Mouse (Mus musculus) liver, adult 2 months (tissue): ENCODE results near the gene Bcar1. TPM values are rescaled to one million over a fixed set of nuclear protein-coding genes. Genes with fewer than 3 reads are reported as not detected.

Experiments used
- DNase-seq: peaks from one replicate; pipeline ENCODE4 v3.0.0-alpha.2; 2011; ENCODE audit warnings: low read depth, low spot score; ENCODE audit errors: extremely low read depth
- H3K27ac ChIP-seq: fragments of 200-500 bp; replicated peaks from 2 replicates; pipeline ENCODE4 v1.5.1; 2012; ENCODE audit warnings: low read depth, mild to moderate bottlenecking, control low read depth, inconsistent platforms, low read length; ENCODE audit not compliant: insufficient read depth
- H3K27me3 ChIP-seq: fragments of 200-500 bp; 2 replicates; pipeline ENCODE4 v1.6.1; 2012; ENCODE audit warnings: mild to moderate bottlenecking, moderate library complexity, low read length, inconsistent platforms; ENCODE audit not compliant: control insufficient read depth, insufficient read depth
- H3K36me3 ChIP-seq: fragments of 200-500 bp; 2 replicates; pipeline ENCODE4 v1.6.1; 2012; ENCODE audit warnings: low read length, inconsistent platforms; ENCODE audit not compliant: control insufficient read depth, insufficient read depth
- H3K4me1 ChIP-seq: fragments of 200-500 bp; 2 replicates; pipeline ENCODE4 v1.6.1; 2011; ENCODE audit warnings: low read length; ENCODE audit not compliant: control insufficient read depth, insufficient read depth
- H3K4me3 ChIP-seq: fragments of 200-500 bp; 2 replicates; pipeline ENCODE4 v1.5.1; 2011; ENCODE audit warnings: low read depth, mild to moderate bottlenecking, control low read depth, low read length, moderate library complexity; ENCODE audit not compliant: insufficient read depth
- H3K79me2 ChIP-seq: fragments of 200-500 bp; 2 replicates; pipeline ENCODE4 v1.6.1; 2012; ENCODE audit warnings: inconsistent platforms, mild to moderate bottlenecking, low read length, moderate library complexity; ENCODE audit not compliant: control insufficient read depth, insufficient read depth
- H3K9ac ChIP-seq: fragments of 200-500 bp; 2 replicates; pipeline ENCODE4 v1.6.1; 2012; ENCODE audit warnings: low read depth, mild to moderate bottlenecking, control low read depth, inconsistent platforms, low read length
- CTCF ChIP-seq: fragments of 200-500 bp; IDR thresholded peaks from 2 replicates; pipeline ENCODE4 v1.5.1; 2011; ENCODE audit warnings: low read depth, low read length, control low read depth
- POLR2A ChIP-seq: fragments of 200-500 bp; IDR thresholded peaks from 2 replicates; pipeline ENCODE4 v1.6.1; 2011; ENCODE audit warnings: low read length, control low read depth; ENCODE audit not compliant: insufficient read depth; ENCODE audit errors: extremely low read depth
- WGBS: fragments of 180-500 bp; shearing (Covaris S2); methylation state at CpG from one replicate; pipeline ENCODE4 v1.1.7; 2018; 5-methylcytosine and 5-hydroxymethylcytosine counted together
- polyA plus RNA-seq: library from polyadenylated mRNA; depleted of rRNA; stranded (reverse); fragments of >200 nt; gene quantifications from 2 replicates; pipeline ENCODE4 v1.2.3, GENCODE M21; 2012
- total RNA-seq: library from RNA; depleted of rRNA; stranded (reverse); fragments of >200 nt; gene quantifications from 2 replicates; pipeline ENCODE4 v1.2.3, GENCODE M21; 2014

Gene Bcar1
- total and polyA plus RNA-seq, 2 experiments, result 11.3 to 53.2 TPM

- no peak for DNase-seq
- Histone ChIP-seq H3K9ac (no peak overlapping the region), H3K79me2 (no peaks in the 10 kb centered on the region; the same call in 1 of the 2 replicates), H3K4me3 (no peak overlapping the region), H3K27ac (no peak overlapping the region), H3K4me1 (peaks cover 7% of the 10 kb centered on the region), H3K36me3 (no peaks in the 10 kb centered on the region), H3K27me3 (no peaks in the 10 kb centered on the region)
- TF ChIP-seq CTCF, result no peak
- TF ChIP-seq POLR2A, result no peak
- 92% methylated on average over 13 of the region's 13 CpGs for WGBS
These were observed 43.3 kb upstream of the Bcar1 start for GRCm38 (mm10) chr8:111786701-111787588.

GRCm38 (mm10) chr8:111786116-111786515, 42.5 kb upstream of the Bcar1 start:
- Histone ChIP-seq H3K4me1 (peaks cover 14% of the 10 kb centered on the region), H3K27ac (no peak overlapping the region), H3K9ac (no peak overlapping the region), H3K36me3 (no peaks in the 10 kb centered on the region), H3K27me3 (no peaks in the 10 kb centered on the region), H3K79me2 (no peaks in the 10 kb centered on the region; the same call in 1 of the 2 replicates), H3K4me3 (no peak overlapping the region)
- TF ChIP-seq POLR2A, result no peak
- TF ChIP-seq CTCF, result no peak
- no peak for DNase-seq
- WGBS, result 93% methylated on average over 2 of the region's 2 CpGs

GRCm38 (mm10) chr8:111782671-111783394, 39.2 kb upstream of the Bcar1 start:
- no peak overlapping the region for H3K4me3 ChIP-seq
- no peak for DNase-seq
- no peaks in the 10 kb centered on the region for H3K79me2 ChIP-seq
- TF ChIP-seq CTCF (peak; percentile 27; the same call in 1 of the 2 replicates), POLR2A (no peak)
- whole genome bisulfite sequencing, result 80% methylated on average over 9 of the region's 9 CpGs
- peaks cover 3% of the 10 kb centered on the region; the same call in 1 of the 2 replicates for H3K36me3 ChIP-seq
- H3K9ac ChIP-seq, result no peak overlapping the region
- peak overlapping the region; percentile 59 for H3K27ac ChIP-seq
- H3K4me1 ChIP-seq, result peaks cover 36% of the 10 kb centered on the region
- H3K27me3 ChIP-seq, result no peaks in the 10 kb centered on the region

- DNase-seq, result peak; percentile 93
- Histone ChIP-seq H3K27ac (peak overlapping the region; percentile 87), H3K4me3 (no peak overlapping the region), H3K36me3 (peaks cover 3% of the 10 kb centered on the region; the same call in 1 of the 2 replicates), H3K27me3 (no peaks in the 10 kb centered on the region), H3K9ac (no peak overlapping the region), H3K79me2 (no peaks in the 10 kb centered on the region), H3K4me1 (peaks cover 36% of the 10 kb centered on the region)
- no peak for TF ChIP-seq CTCF
- no peak for TF ChIP-seq POLR2A
- 28% methylated on average over 2 of the region's 2 CpGs for WGBS
These were observed 38.6 kb upstream of the Bcar1 start for GRCm38 (mm10) chr8:111782161-111782560.

- H3K36me3 ChIP-seq, result peaks cover 3% of the 10 kb centered on the region; the same call in 1 of the 2 replicates
- WGBS, result 31% methylated on average over 10 of the region's 10 CpGs
These were observed 37.3 kb upstream of the Bcar1 start for GRCm38 (mm10) chr8:111780697-111781424.

More at GRCm38 (mm10) chr8:111780697-111781424, 37.3 kb upstream of the Bcar1 start:
- Histone ChIP-seq H3K27ac (peak overlapping the region; percentile 87), H3K27me3 (no peaks in the 10 kb centered on the region), H3K4me3 (no peak overlapping the region), H3K9ac (no peak overlapping the region), H3K79me2 (no peaks in the 10 kb centered on the region), H3K4me1 (peaks cover 36% of the 10 kb centered on the region)
- TF ChIP-seq CTCF, result no peak
- TF ChIP-seq POLR2A, result no peak
- peak; percentile 94 for DNase-seq
